Mouse (Mus musculus) frontal cortex, adult 2 months (tissue): Measurements from ENCODE around the gene Naaladl1. TPM values are rescaled to one million over a fixed set of nuclear protein-coding genes. Genes with fewer than 3 reads are reported as not detected.
A peak's percentile ranks its signal among the peaks of the same experiment; 100 is the strongest.

Source experiments
- DNase-seq, 2 experiments: peaks; one replicate each; pipeline ENCODE4 v3.0.0; 2022; ENCODE audit warnings: low spot score in 1 of 2; ENCODE audit errors: extremely low spot score in 1 of 2
- polyA plus RNA-seq: library from polyadenylated mRNA; depleted of rRNA; stranded (reverse); fragments of >200 nt; gene quantifications from 2 replicates; pipeline ENCODE4 v1.2.3, GENCODE M21; 2012

Gene Naaladl1
- polyA plus RNA-seq, 1 experiment: 0.26 TPM

DNA sequence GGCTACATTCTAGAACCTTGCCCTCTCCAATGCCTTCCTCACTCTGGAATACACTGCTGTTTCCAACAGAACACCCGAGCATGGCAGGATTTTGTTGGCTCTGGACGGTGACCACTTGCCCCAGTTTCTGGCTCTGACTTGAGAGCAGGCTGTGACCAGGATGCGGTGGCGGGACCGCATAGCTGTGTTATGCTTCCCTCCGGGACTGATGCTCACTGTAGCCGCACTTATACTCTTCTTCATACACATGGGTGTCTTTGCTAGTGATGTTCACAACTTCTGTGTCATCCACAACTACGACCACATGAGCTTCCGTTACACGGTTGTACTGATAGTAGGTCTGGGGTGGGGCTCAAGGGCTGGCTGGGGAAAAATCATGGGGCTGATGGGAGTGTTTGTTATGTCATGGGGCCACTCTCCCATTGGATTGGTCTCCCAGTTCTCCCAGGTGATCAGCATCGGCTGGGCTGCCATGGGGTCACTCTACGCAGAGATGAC is 25.6 kb upstream of the Naaladl1 start, which contains the start of gene Tmem262:
Gene Tmem262 (plus strand): TSS at position 51 of the 498 bp plus-strand sequence.
- DNase-seq: no peak

- no peak for DNase-seq
Measured at GRCm38 (mm10) chr19:6082156-6082555, 23.4 kb upstream of the Naaladl1 start, which contains the start of gene Gm28374. Gene Gm28374 (minus strand): TSS chr19:6082256.

DNA sequence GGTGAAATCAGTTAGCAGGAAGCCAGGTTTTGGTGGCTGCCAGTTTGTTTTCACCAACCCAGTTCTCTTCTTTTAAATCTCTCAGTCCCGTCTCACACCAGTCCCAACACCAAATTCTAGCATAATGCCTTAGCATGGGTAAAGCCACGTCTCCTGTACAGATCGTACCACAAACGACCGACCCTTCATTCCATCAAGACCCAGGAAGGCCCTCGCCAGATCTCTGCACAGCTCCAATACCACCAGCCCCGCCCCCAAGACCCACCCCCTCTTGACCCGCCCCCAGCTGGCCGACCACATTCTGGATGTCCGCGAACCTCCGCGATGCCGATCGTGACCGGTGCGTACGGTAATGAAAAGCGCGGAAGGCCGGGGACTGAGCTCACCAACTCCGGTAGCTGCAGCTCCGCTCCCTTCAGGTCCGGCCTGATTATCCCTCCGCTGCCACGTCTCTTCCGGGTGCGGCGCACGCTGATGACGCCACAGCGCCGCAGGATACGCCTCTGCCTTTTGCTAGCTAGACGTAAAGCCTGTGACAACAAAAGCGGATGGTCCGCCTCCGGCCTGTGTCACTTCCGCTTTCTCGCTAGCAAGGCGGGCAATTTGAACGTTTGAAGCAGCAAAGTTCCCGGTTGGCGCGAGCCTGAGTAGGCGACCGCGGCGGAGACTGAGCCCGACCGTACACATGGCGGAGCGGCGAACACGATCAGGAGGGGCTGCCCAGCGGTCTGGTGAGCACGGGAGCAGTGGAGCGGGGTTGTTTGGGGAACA is 20.9 kb upstream of the Naaladl1 start, which contains the start of the genes Zfpl1 and Cdca5:
Gene Zfpl1 (minus strand): TSS at position 479 of the 771 bp plus-strand sequence.
Gene Cdca5 (plus strand): TSS at position 506 of the 771 bp plus-strand sequence.
- DNase-seq: peak; percentile 96 to 98

DNA sequence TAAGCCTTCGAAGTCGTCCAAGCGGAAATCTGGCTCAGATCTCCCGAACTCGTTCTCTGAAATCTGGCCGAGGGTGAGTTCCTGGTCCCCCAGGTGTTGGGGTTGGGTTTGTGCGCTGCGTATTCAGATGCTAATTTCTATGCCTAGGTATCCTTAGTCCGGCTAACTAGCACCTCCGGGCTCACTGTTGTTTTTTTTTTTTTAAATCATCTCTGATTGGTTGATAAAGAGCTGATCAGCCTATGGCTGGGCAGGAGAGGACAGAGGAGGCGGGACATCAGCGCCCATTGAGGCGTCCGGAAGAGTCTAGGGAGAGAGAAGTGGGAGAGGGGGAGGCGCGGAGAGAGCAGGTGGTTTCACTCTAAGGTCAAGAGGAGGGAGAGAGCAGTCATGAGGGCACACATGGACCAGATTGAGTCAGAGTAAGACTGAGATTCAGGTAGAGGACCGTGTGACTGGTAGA is 20.1 kb upstream of the Naaladl1 start:
- no peak for DNase-seq

GRCm38 (mm10) chr19:6088841-6089240 is 16.7 kb upstream of the Naaladl1 start:
- DNase-seq: no peak

- no peak for DNase-seq
Measured at GRCm38 (mm10) chr19:6094119-6094518, 11.5 kb upstream of the Naaladl1 start, which contains the start of gene AC131692.1. Gene AC131692.1 (plus strand): TSS chr19:6094419.

GRCm38 (mm10) chr19:6097847-6098246 is 7.7 kb upstream of the Naaladl1 start:
- no peak for DNase-seq

DNA sequence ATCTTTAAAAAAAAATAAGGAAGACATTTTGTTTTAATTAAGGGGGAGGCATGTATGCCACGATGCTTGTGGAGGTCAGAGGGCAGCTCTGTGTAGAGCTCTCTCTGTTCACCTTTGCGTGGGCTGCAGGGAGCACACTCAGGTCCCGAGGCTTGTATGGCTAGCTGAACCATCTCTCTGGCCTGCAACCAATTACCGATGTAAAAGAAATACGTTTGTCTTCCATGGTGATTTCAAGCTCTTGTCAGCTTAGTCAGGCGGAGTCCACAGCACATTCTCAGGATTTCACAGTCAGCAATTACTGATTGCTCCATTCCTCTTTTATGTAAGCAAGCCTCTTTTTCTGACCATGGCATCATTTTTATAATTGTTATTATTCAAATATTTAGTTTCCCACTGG is 4.4 kb upstream of the Naaladl1 start:
- DNase-seq: no peak

DNA sequence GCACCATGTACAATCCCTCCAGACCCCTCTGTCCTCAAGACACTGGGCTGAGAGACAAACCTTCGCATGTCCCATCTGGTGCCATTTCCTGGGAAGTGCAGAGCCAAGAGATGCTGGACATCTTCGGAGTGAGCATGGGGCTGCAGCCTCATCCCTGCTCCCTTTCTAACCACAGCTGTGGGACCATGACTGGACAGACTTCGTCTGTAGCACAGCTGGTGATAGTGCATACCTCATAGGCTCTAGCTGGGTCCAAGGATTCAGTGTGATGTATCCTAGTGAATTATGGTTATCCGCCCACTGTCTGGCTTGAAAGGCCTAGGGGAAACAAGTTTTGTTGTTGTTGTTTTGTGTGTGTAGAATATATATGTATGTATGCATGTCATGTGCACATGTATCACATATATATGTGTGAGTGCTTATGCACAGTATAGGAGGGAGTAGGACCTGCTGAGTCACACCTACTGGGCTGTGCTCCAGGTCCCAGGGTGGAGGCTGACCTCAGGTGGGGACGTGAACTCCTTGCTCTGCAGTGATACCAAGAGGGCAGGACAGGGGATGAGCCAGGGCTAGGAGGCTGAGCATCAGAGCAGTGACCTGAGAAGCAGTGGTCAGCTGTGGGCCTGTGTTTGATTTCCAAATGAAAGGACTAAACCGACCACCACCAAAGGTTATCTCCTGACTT is 3.3 kb upstream of the Naaladl1 start:
- no peak for DNase-seq

DNA sequence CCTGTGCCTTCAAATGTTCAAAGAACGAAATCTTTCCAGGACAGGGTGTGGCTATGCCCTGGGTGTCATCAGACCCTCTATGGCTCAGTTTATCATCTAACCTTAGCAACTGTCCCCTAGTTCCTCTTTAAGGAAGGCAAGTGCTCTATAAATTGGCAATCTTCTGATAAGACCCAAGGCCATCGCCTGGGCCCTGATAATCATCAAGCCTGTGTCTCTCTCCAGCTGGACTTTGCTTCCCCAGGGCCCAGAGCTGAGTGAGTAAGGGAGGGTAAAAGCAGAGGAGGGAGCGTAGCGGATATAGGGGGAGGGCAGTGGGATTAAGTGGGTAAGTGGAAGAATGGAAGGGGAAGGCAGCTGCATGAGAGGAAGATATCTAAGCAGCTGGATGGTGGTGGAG is 1.1 kb upstream of the Naaladl1 start:
- DNase-seq: no peak

GRCm38 (mm10) chr19:6113116-6113515 is 7.5 kb downstream of the Naaladl1 start:
- DNase-seq: no peak

- DNase-seq: peak in 1 of 2 experiments; percentile 25
Measured at GRCm38 (mm10) chr19:6116113-6116850, 10.7 kb downstream of the Naaladl1 start.

DNA sequence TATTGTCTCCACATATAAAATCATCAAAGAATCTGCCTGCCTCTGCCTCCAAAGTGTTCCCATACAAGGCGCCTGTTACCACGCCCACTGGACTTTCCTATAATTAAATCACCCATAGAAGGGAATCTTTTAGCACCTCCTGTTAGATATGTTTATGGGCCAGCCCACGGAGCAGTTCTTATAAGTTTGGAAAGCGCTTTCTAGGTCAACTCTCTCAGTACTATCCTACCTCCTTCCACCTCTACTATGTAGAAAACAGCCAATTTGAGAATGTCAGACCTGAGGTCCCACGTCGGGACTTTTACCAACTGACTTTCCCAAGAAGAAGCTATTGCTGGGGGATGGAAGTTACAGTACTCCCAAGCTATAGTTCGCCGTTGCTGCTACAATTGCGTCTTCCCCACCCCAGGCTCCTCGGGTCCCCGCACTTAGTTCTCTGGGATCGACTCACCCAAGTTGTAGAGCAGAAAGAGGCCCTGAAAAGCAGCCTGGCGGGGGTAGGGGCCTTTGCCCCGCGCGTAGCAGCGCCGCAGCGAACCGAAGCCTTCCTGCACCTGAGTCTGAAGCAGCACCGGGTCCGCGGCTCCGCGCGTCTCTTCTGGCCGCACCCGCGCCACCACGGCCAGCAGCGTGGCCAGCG is 11.9 kb downstream of the Naaladl1 start:
- DNase-seq: peak in 1 of 2 experiments; percentile 28

DNA sequence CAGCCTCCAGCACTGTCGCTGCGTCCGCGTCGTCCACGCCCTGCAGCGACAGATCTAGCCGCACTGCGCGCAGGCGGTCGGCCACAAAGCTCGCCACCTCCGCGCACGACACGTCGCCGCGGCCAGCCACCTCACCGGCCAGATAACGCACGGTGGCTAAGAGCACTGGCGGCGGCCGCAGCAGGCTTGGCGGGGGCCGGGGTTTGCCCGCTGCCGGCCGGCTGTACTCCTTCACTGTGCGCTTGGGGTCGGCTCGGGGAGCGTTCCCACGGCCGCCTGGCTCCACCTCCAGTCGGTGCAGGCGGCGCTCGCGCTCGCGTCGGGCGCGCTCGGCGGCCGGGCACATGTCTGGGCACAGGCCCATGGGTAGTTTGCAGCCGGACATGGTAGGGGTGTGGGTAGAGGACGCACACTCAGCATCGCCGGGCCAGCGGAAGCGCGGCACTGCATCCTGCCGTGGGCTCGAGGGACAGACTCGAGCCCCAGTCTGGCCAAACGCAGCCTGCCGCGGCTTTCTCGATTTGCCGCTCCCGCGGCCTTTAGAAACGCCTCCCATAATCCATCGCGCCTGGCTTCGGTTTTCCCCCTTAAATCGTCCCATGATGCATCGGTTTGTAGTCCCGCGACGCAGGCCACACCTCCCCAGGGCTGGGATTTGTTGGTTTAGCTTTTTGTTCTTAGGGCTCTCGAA is 12.5 kb downstream of the Naaladl1 start, which contains the start of gene Sac3d1:
Gene Sac3d1 (minus strand): TSS at position 665 of the 691 bp plus-strand sequence.
- peak; percentile 81 to 94 for DNase-seq

- no peak for DNase-seq
Measured at GRCm38 (mm10) chr19:6118677-6119185, 13.1 kb downstream of the Naaladl1 start.

DNA sequence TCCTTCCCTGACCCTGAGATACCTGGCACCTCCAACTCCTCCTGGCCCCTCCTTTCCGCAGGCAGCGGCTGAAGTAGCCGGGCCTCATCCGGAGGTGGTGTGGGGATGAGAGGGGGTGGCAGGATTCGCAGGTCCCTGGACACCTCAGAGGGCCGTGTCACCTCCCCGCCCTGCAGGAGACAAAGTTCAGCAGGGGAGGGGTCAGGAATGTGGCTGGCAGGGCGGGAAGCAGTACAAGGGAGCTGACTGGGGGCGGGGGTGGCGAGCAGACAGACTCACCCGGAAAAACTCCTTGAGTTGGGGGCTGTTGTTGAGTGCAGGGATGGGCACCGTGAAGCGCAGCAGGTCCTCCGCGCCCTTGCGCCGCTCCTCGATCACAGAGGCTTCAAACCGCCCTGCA is 16.2 kb downstream of the Naaladl1 start:
- DNase-seq: no peak

DNA sequence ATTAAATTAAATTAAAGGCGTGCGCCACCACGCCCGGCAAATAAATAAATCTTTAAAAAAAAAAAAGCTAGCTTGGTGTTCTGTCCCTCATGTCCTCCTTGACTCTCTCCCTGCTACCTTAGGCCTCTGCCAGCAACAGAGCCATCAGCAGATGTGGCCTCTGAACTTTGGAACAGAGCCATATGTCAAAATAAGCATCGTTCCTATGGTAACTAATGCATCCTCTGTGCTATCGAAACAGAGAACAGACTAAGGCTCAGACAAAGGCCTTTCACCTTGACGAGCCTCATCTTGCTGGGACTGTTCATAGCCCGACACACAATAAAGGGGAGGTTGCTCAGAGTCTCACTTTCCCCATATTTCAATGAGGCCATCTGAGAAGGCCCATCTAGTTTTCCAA is 17.7 kb downstream of the Naaladl1 start:
- no peak for DNase-seq

- no peak for DNase-seq
Measured at GRCm38 (mm10) chr19:6124898-6125297, 19.3 kb downstream of the Naaladl1 start.

DNA sequence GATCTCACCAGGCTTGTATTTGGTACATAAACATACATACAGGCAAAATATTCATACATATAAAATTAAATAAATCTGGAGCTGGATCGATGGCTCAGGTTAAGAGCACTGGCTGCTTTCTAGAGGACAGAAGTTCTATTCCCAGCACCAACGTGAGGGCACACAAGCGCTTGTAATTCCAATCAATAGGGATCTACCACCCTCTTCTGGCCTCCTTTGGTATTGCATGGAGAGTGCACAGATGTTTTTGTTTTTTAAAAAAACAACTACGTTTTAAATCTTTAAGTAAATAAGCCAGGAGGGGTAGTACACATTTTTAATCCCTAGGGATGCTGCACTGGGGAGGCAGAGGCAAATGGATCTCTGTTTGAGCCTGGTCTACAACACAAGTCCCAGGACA is 20.7 kb downstream of the Naaladl1 start:
- peak in 1 of 2 experiments; percentile 71 for DNase-seq
